Mouse (Mus musculus) lung, adult 2 months (tissue): ENCODE measurements at regions not wholly inside any gene's neighbourhood (a gene's known extent, or its start where the extent isn't known, plus 50 kb on each side); places are given as distances from the start of the nearest gene placed in this dataset.

Source experiments
- CTCF ChIP-seq: fragments of 200-500 bp; IDR thresholded peaks from 2 replicates; pipeline ENCODE4 v1.5.1; 2011; ENCODE audit warnings: mild to moderate bottlenecking, low read length, control low read depth; ENCODE audit not compliant: insufficient read depth
- POLR2A ChIP-seq: fragments of 200-500 bp; IDR thresholded peaks from 2 replicates; pipeline ENCODE4 v1.6.1; 2011; ENCODE audit warnings: low read depth, mild to moderate bottlenecking, control low read depth, low read length, borderline replicate concordance; ENCODE audit errors: extremely low read depth

DNA sequence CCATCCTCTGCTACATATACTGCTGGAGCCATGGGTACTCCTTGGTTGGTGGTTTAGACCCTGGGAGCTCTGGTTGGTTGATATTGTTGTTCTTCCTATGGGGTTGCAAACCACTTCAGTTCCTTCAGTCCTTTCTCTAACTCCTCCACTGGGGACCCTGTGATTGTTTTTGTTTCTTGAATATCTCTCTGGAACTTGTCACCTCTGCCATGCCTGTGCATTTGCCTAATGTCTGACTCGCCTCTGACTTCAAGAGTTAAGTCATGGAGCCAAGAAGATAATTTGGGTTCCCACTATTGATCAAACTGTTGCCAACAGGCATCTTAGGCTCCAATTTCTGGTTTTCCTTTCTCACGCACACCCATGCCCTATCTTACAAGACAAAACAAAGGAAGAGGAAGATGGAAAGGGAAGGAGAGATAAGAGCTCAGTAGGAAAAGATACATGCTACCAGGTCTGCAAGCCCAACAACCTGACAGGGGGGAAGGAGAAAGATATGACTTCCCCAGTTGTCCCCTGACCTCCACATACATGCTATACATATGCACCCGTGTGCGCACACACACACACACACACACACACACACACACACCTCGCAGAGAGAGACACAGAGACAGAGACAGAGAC lies 172.3 kb downstream of the Npr3 start:
- TF ChIP-seq POLR2A: no peak
- no peak for TF ChIP-seq CTCF
